16 mouse cellular contexts compared by ENCODE assay signal in genomic region chr11:121616501-121616900, GRCm38 (mm10).
"Had no signal": no experiment of that assay in that cellular context is flagged by ENCODE, and none has a peak within 500 bp of the region (broad histone marks: within the 10 kb centered on the region; RNA-seq: fewer than 3 reads in every experiment).

No protein-coding gene starts in this region.

- H3K4me1 ChIP-seq: kidney, embryonic 15.5 days; liver, embryonic 13.5 days; midbrain, embryonic 12.5 days; midbrain, embryonic 15.5 days; neural tube, embryonic 12.5 days; neural tube, embryonic 15.5 days had no signal

- ATAC-seq: midbrain, embryonic 15.5 days had no signal

- H3K9me3 ChIP-seq: kidney, embryonic 15.5 days; midbrain, embryonic 12.5 days; midbrain, embryonic 15.5 days; neural tube, embryonic 12.5 days; neural tube, embryonic 15.5 days had no signal

- H3K27ac ChIP-seq: kidney, embryonic 15.5 days; left cerebral cortex, adult 2 months; macrophage; midbrain, embryonic 12.5 days; midbrain, embryonic 15.5 days; neural tube, embryonic 12.5 days; neural tube, embryonic 15.5 days had no signal

- H3K4me3 ChIP-seq: kidney, embryonic 15.5 days; left cerebral cortex, adult 2 months; liver, embryonic 13.5 days; midbrain, embryonic 12.5 days; midbrain, embryonic 15.5 days; neural tube, embryonic 12.5 days; neural tube, embryonic 15.5 days had no signal

- H3K27me3 ChIP-seq: kidney, embryonic 15.5 days; liver, embryonic 13.5 days; midbrain, embryonic 12.5 days; midbrain, embryonic 15.5 days; neural tube, embryonic 12.5 days; neural tube, embryonic 15.5 days had no signal

- H3K4me2 ChIP-seq: kidney, embryonic 15.5 days; liver, embryonic 13.5 days; midbrain, embryonic 12.5 days; midbrain, embryonic 15.5 days; neural tube, embryonic 12.5 days; neural tube, embryonic 15.5 days had no signal

- H3K9ac ChIP-seq: kidney, embryonic 15.5 days; liver, embryonic 13.5 days; midbrain, embryonic 12.5 days; midbrain, embryonic 15.5 days; neural tube, embryonic 12.5 days; neural tube, embryonic 15.5 days had no signal

- DNase-seq: kidney, adult 11 months; kidney, adult 8-10 months; layer of hippocampus, postnatal 36 days; liver, embryonic 13.5 days; lung, adult 2 months; right cerebral cortex, adult 18-20 months; right cerebral cortex, postnatal 14 days; right cerebral cortex, postnatal 4 days; thymus, postnatal 25 days had no signal
